Mouse (Mus musculus): ENCODE measurements around the gene Sat2. TPM values are rescaled to one million over a fixed set of nuclear protein-coding genes. Genes with fewer than 3 reads are reported as not detected.

The Sat2 gene
- polyA plus RNA-seq, 1 experiment from 2014 or later: 22.9 TPM

GRCm38 (mm10) chr11:69665961-69666664 is 44.3 kb downstream of the Sat2 start, which contains the start of gene Cd68:
Gene Cd68 (minus strand): TSS chr11:69666153.
- 0 out of 2 replicates have a peak within 1 kb of the TSS, but pooled peaks have one; percentile 3 for H3K27ac ChIP-seq (replicated peaks)
- no peak within 1 kb of the TSS for H3K4me3 ChIP-seq
- no peaks in the 10 kb centered on the region for H3K9me3 ChIP-seq
- no peak within 1 kb of the TSS for H3K4me2 ChIP-seq (replicated peaks)
- ATAC-seq (replicated peaks): no peak
- H3K4me1 ChIP-seq: peaks cover 37% of the 10 kb centered on the region
- no peak within 1 kb of the TSS for H3K9ac ChIP-seq (replicated peaks)
- H3K36me3 ChIP-seq: peaks cover 64% of the 10 kb centered on the region
- no peaks in the 10 kb centered on the region for H3K27me3 ChIP-seq
- WGBS: 28% methylated on average over 7 of the region's 7 CpGs

DNA sequence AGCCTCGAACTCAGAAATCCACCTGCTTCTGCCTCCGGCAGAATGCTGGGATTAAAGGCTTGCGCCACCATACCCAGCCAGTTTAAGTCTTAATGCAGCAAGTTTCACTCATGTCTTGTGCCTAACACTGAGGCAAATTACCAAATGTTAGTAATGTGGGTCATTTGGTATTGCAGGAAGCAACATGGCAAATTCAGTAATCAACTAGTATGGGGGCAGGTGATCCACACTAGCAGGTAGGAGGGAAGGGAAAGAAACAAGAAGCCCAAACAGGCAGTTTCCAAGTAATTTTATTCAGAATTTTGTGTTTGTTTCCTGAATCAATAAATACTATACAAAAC is 44.8 kb downstream of the Sat2 start:
- H3K9me3 ChIP-seq: no peaks in the 10 kb centered on the region
- WGBS: 83% methylated on average over 3 of the region's 3 CpGs
- no peak for ATAC-seq (replicated peaks)

GRCm38 (mm10) chr11:69670786-69671725 is 49.2 kb downstream of the Sat2 start:
- ATAC-seq (replicated peaks): peak; percentile 70
- Histone ChIP-seq H3K4me2 (replicated peaks) (peak overlapping the region; percentile 72), H3K9ac (replicated peaks) (peak overlapping the region; percentile 99), H3K36me3 (peaks cover 69% of the 10 kb centered on the region), H3K27ac (replicated peaks) (peak overlapping the region; percentile 98), H3K4me3 (peak overlapping the region; percentile 100), H3K27me3 (no peaks in the 10 kb centered on the region), H3K4me1 (peaks cover 33% of the 10 kb centered on the region), H3K9me3 (no peaks in the 10 kb centered on the region)
- under 1% methylated on average over 61 of the region's 61 CpGs for WGBS

More for the DNA sequence above, 44.8 kb downstream of the Sat2 start:
- no peak overlapping the region for H3K4me2 ChIP-seq (replicated peaks)
- H3K27me3 ChIP-seq: no peaks in the 10 kb centered on the region
- no peak overlapping the region for H3K4me3 ChIP-seq
- peaks cover 64% of the 10 kb centered on the region for H3K36me3 ChIP-seq
- no peak overlapping the region for H3K27ac ChIP-seq (replicated peaks)
- no peak overlapping the region for H3K9ac ChIP-seq (replicated peaks)
- peaks cover 32% of the 10 kb centered on the region for H3K4me1 ChIP-seq

GRCm38 (mm10) chr11:69671726-69672124 is 49.9 kb downstream of the Sat2 start:
- Histone ChIP-seq H3K36me3 (peaks cover 69% of the 10 kb centered on the region), H3K9me3 (no peaks in the 10 kb centered on the region), H3K4me2 (replicated peaks) (peak overlapping the region; percentile 72), H3K4me1 (peaks cover 33% of the 10 kb centered on the region), H3K9ac (replicated peaks) (peak overlapping the region; percentile 99), H3K4me3 (peak overlapping the region; percentile 100), H3K27ac (replicated peaks) (peak overlapping the region; percentile 98), H3K27me3 (no peaks in the 10 kb centered on the region)
- peak; percentile 14; the same call in 1 of the 2 replicates for ATAC-seq (replicated peaks)
- WGBS: 0% methylated on average over 43 of the region's 43 CpGs

DNA sequence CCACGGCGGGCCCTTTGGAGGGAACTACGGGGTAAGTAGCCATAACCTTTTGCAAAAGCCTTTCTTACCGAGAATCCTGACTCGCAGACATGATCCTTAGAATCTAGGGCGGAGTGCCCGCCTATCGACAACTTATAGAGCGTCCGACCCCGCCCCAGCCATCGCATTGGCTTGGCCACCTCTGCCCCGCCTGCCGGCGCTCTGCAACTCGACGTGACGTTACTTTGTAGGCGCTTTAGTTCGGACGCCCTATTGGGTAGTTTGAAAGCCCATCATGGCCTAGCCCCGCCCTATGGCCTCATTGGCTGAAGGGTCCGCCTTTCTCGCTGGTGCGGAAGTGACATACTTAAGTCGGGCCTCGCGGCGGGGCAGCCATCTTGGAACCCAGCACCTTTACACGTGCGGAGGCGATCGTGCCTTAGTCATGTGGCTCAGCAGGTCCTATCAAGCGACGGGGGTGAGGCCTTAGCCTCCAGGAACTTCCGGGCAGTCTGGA is 50.4 kb downstream of the Sat2 start, which contains the start of gene Eif4a1:
Gene Eif4a1 (minus strand): TSS at position 213 of the 496 bp plus-strand sequence.
- Histone ChIP-seq H3K9ac (replicated peaks) (peak within 1 kb of the TSS; percentile 99), H3K9me3 (no peaks in the 10 kb centered on the region), H3K4me3 (peak within 1 kb of the TSS; percentile 100), H3K36me3 (peaks cover 72% of the 10 kb centered on the region), H3K4me2 (replicated peaks) (peak within 1 kb of the TSS; percentile 72), H3K4me1 (peaks cover 33% of the 10 kb centered on the region), H3K27me3 (no peaks in the 10 kb centered on the region), H3K27ac (replicated peaks) (peak within 1 kb of the TSS; percentile 98)
- under 1% methylated on average over 36 of the region's 36 CpGs for WGBS
- peak; percentile 97 for ATAC-seq (replicated peaks)

MicroRNAs within 50 kb of the gene (microRNA counts, 519-probe panel; counts per million panel counts)
- microRNA mmu-miR-1934 (not detected), microRNA mmu-miR-467f (2,287 counts per million, percentile 42 among the panel's probes with 10 or more counts)

Small RNA genes within 50 kb of the gene (microRNA-seq; reads per million reads assigned to microRNA genes)
- gene Mir1934 (3.7 reads per million, percentile 12 among the genes with 10 or more reads in this experiment), gene Mir467f (not detected)

Other genes starting within 250 kb of the Sat2 start
- 89.4 and 91.9 TPM in 2 replicates for gene Naa38, start 226.5 kb upstream of the Sat2 start, polyA plus RNA-seq (2015; fragmentation: Nextera tagmentation; extraction: Ambion mirVana)
- gene Cyb5d1, start 226.4 kb upstream of the Sat2 start, polyA plus RNA-seq (2015; fragmentation: Nextera tagmentation; extraction: Ambion mirVana): 44.3 and 45.9 TPM in 2 replicates
- gene Tmem88, start 223.8 kb upstream of the Sat2 start, polyA plus RNA-seq (2015; fragmentation: Nextera tagmentation; extraction: Ambion mirVana): 5.9 and 6.7 TPM in 2 replicates
- 56.6 and 58.9 TPM in 2 replicates for gene Kdm6b, start 208.3 kb upstream of the Sat2 start, polyA plus RNA-seq (2015; fragmentation: Nextera tagmentation; extraction: Ambion mirVana)
- 2.7 and 3.1 TPM in 2 replicates for gene Dnah2, start 72.9 kb upstream of the Sat2 start, polyA plus RNA-seq (2015; fragmentation: Nextera tagmentation; extraction: Ambion mirVana)
- 107 and 114 TPM in 2 replicates for gene Efnb3, start 61.8 kb upstream of the Sat2 start, polyA plus RNA-seq (2015; fragmentation: Nextera tagmentation; extraction: Ambion mirVana)
- 26.3 and 27.2 TPM in 2 replicates for gene Wrap53, start 41.8 kb upstream of the Sat2 start, polyA plus RNA-seq (2015; fragmentation: Nextera tagmentation; extraction: Ambion mirVana)
- gene Trp53, start 41.7 kb upstream of the Sat2 start, polyA plus RNA-seq (2015; fragmentation: Nextera tagmentation; extraction: Ambion mirVana): 112 and 115 TPM in 2 replicates
- 22.2 and 25.9 TPM in 2 replicates for gene Atp1b2, start 16.1 kb upstream of the Sat2 start, polyA plus RNA-seq (2015; fragmentation: Nextera tagmentation; extraction: Ambion mirVana)
- gene Shbg, start 4.1 kb upstream of the Sat2 start, polyA plus RNA-seq (2015; fragmentation: Nextera tagmentation; extraction: Ambion mirVana): not detected in 2 replicates
- 41.0 and 46.1 TPM in 2 replicates for gene Fxr2, start 11.0 kb downstream of the Sat2 start, polyA plus RNA-seq (2015; fragmentation: Nextera tagmentation; extraction: Ambion mirVana)
- not detected in 2 replicates for gene Sox15, start 33.3 kb downstream of the Sat2 start, polyA plus RNA-seq (2015; fragmentation: Nextera tagmentation; extraction: Ambion mirVana)
- gene Mpdu1, start 40.6 kb downstream of the Sat2 start, polyA plus RNA-seq (2015; fragmentation: Nextera tagmentation; extraction: Ambion mirVana): 89.1 and 91.0 TPM in 2 replicates
- gene Cd68, start 44.1 kb downstream of the Sat2 start, polyA plus RNA-seq (2015; fragmentation: Nextera tagmentation; extraction: Ambion mirVana): 6.7 and 7.7 TPM in 2 replicates
- gene Eif4a1, start 50.4 kb downstream of the Sat2 start, polyA plus RNA-seq (2015; fragmentation: Nextera tagmentation; extraction: Ambion mirVana): 547 and 583 TPM in 2 replicates
- 89.2 and 102 TPM in 2 replicates for gene Senp3, start 60.1 kb downstream of the Sat2 start, polyA plus RNA-seq (2015; fragmentation: Nextera tagmentation; extraction: Ambion mirVana)
- 0.38 TPM in 1 of 2 replicates, not detected in the other for gene Tnfsf13, start 63.8 kb downstream of the Sat2 start, polyA plus RNA-seq (2015; fragmentation: Nextera tagmentation; extraction: Ambion mirVana)
- 1.6 TPM in 2 replicates for gene Tnfsf12, start 73.8 kb downstream of the Sat2 start, polyA plus RNA-seq (2015; fragmentation: Nextera tagmentation; extraction: Ambion mirVana)
- 1.0 and 1.1 TPM in 2 replicates for gene Tnfsfm13, start 74.1 kb downstream of the Sat2 start, polyA plus RNA-seq (2015; fragmentation: Nextera tagmentation; extraction: Ambion mirVana)
- gene Polr2a, start 136.6 kb downstream of the Sat2 start, polyA plus RNA-seq (2015; fragmentation: Nextera tagmentation; extraction: Ambion mirVana): 17.5 and 19.2 TPM in 2 replicates
- gene Slc35g3, start 139.9 kb downstream of the Sat2 start, polyA plus RNA-seq (2015; fragmentation: Nextera tagmentation; extraction: Ambion mirVana): 0.28 and 0.56 TPM in 2 replicates
- 2.8 and 3.2 TPM in 2 replicates for gene Zbtb4, start 143.9 kb downstream of the Sat2 start, polyA plus RNA-seq (2015; fragmentation: Nextera tagmentation; extraction: Ambion mirVana)
- 1.2 and 1.4 TPM in 2 replicates for gene Chrnb1, start 173.9 kb downstream of the Sat2 start, polyA plus RNA-seq (2015; fragmentation: Nextera tagmentation; extraction: Ambion mirVana)
- 6.2 and 6.7 TPM in 2 replicates for gene Fgf11, start 179.8 kb downstream of the Sat2 start, polyA plus RNA-seq (2015; fragmentation: Nextera tagmentation; extraction: Ambion mirVana)
- gene Tmem102, start 183.6 kb downstream of the Sat2 start, polyA plus RNA-seq (2015; fragmentation: Nextera tagmentation; extraction: Ambion mirVana): 0.61 and 0.98 TPM in 2 replicates
- gene Gm39566, start 193.3 kb downstream of the Sat2 start, polyA plus RNA-seq (2015; fragmentation: Nextera tagmentation; extraction: Ambion mirVana): not detected in 2 replicates
- gene Spem2, start 196.4 kb downstream of the Sat2 start, polyA plus RNA-seq (2015; fragmentation: Nextera tagmentation; extraction: Ambion mirVana): not detected in 2 replicates
- gene Spem1, start 200.2 kb downstream of the Sat2 start, polyA plus RNA-seq (2015; fragmentation: Nextera tagmentation; extraction: Ambion mirVana): 0.33 and 0.36 TPM in 2 replicates
- gene Nlgn2, start 215.8 kb downstream of the Sat2 start, polyA plus RNA-seq (2015; fragmentation: Nextera tagmentation; extraction: Ambion mirVana): 20.9 and 21.3 TPM in 2 replicates
- 333 and 335 TPM in 2 replicates for gene Tmem256, start 216.5 kb downstream of the Sat2 start, polyA plus RNA-seq (2015; fragmentation: Nextera tagmentation; extraction: Ambion mirVana)
- gene Plscr3, start 224.4 kb downstream of the Sat2 start, polyA plus RNA-seq (2015; fragmentation: Nextera tagmentation; extraction: Ambion mirVana): 51.0 and 51.2 TPM in 2 replicates
- gene Tnk1, start 236.7 kb downstream of the Sat2 start, polyA plus RNA-seq (2015; fragmentation: Nextera tagmentation; extraction: Ambion mirVana): 0.27 and 0.36 TPM in 2 replicates

Measured in forebrain, embryonic 15.5 days (tissue).